Mouse (Mus musculus) right cerebral cortex, postnatal 36 days (tissue): ENCODE data around the gene Cachd1.

Experiments
- DNase-seq, 2 experiments: peaks; one replicate each; pipeline ENCODE4 v3.0.0; 2022; ENCODE audit warnings: low spot score in 2 of 2, mixed read lengths in 1 of 2

The Cachd1 gene

GRCm38 (mm10) chr4:100776043-100776870, at the start of gene Cachd1:
TSS of gene Cachd1 (plus strand) at chr4:100776675.
- DNase-seq: peak; percentile 21 to 37

GRCm38 (mm10) chr4:100728896-100729479, 47.5 kb upstream of the Cachd1 start:
- no peak for DNase-seq

GRCm38 (mm10) chr4:100735098-100735935, 41.2 kb upstream of the Cachd1 start:
- DNase-seq: no peak

- no peak for DNase-seq
Measured at GRCm38 (mm10) chr4:100735936-100736349, 40.5 kb upstream of the Cachd1 start.

GRCm38 (mm10) chr4:100743615-100744014, 32.9 kb upstream of the Cachd1 start:
- DNase-seq: no peak

GRCm38 (mm10) chr4:100752278-100752677, 24.2 kb upstream of the Cachd1 start:
- DNase-seq: no peak

- DNase-seq: no peak
Measured at GRCm38 (mm10) chr4:100755632-100756031, 20.8 kb upstream of the Cachd1 start.

GRCm38 (mm10) chr4:100756499-100756898, 20.0 kb upstream of the Cachd1 start:
- no peak for DNase-seq

GRCm38 (mm10) chr4:100758265-100758898, 18.1 kb upstream of the Cachd1 start:
- no peak for DNase-seq

- DNase-seq: no peak
Measured at GRCm38 (mm10) chr4:100759603-100760002, 16.9 kb upstream of the Cachd1 start.

- no peak for DNase-seq
Measured at GRCm38 (mm10) chr4:100760416-100760815, 16.1 kb upstream of the Cachd1 start.

- no peak for DNase-seq
Measured at GRCm38 (mm10) chr4:100768606-100769005, 7.9 kb upstream of the Cachd1 start.

GRCm38 (mm10) chr4:100776871-100777375, 448 bp downstream of the Cachd1 start:
- no peak for DNase-seq

GRCm38 (mm10) chr4:100777376-100778041, 1.0 kb downstream of the Cachd1 start:
- peak in 1 of 2 experiments; percentile 8 for DNase-seq

- no peak for DNase-seq
Measured at GRCm38 (mm10) chr4:100778082-100778481, 1.6 kb downstream of the Cachd1 start.

GRCm38 (mm10) chr4:100779023-100779422, 2.5 kb downstream of the Cachd1 start:
- DNase-seq: no peak

- DNase-seq: no peak
Measured at GRCm38 (mm10) chr4:100779695-100780094, 3.2 kb downstream of the Cachd1 start.

GRCm38 (mm10) chr4:100780911-100781310, 4.4 kb downstream of the Cachd1 start:
- DNase-seq: no peak

GRCm38 (mm10) chr4:100782348-100782747, 5.9 kb downstream of the Cachd1 start:
- no peak for DNase-seq

GRCm38 (mm10) chr4:100782891-100783290, 6.4 kb downstream of the Cachd1 start:
- no peak for DNase-seq

- no peak for DNase-seq
Measured at GRCm38 (mm10) chr4:100787201-100787600, 10.7 kb downstream of the Cachd1 start.
